Mouse (Mus musculus) B cell, adult 2 months (primary cell): ENCODE results near the gene Nxpe4.

Source experiments
- DNase-seq, 2 experiments: peaks; one replicate each; pipeline ENCODE4 v3.0.0; 2022

Nxpe4 gene

GRCm38 (mm10) chr9:48338783-48339455 lies 177.1 kb downstream of the Nxpe4 start:
- no peak for DNase-seq

- no peak for DNase-seq
Observed at GRCm38 (mm10) chr9:48339563-48339962, 177.7 kb downstream of the Nxpe4 start.

DNA sequence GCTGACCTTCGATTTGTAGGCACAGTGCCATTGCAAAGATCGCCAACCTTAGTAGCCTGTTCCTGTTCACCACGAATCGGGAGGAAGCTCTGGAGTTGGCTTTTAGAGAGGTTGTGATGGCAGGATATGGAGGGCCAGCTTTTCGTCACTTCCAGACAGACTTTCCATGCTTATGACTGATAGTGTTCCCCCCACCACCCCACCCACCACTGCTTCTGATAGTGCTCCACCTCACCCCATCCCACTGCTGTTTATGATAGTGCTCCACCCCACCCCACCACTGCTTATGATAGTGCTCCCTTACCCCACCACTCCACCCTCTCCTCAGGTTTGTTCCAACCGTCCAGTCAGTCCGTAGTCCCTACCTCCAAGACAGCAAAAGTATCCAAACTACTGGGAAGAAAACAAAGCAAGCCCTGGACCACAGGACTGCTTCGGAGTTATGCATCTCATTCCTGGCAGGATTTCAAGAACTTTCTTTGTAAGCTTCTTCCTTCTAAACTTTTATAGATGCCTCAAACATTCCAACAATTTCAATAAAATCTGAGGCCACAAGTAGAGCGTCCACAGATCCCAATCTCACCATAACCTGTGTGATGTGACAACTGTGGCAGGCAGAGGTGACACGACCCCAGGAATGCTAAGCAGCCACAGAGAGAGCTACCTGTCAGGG lies 179.0 kb downstream of the Nxpe4 start:
- no peak for DNase-seq

DNA sequence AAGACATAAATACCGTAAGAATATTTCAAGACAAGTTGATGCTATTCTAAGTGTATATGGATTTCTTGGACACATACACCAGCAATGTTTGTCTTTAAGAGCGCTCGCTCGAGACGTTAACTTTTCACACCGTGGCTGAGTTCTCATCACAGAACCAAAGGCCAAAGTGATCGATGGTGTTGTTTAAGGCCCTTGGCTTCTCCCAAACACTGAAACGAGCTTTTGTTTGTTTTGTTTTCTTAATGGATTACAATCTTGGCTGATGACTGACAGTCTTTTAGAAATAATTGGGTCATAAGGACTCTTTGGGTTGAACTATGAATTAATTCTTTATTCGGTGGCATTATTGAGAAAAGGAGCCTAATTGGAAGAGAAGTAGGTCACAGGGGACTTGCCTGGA lies 183.6 kb downstream of the Nxpe4 start:
- DNase-seq = no peak

DNA sequence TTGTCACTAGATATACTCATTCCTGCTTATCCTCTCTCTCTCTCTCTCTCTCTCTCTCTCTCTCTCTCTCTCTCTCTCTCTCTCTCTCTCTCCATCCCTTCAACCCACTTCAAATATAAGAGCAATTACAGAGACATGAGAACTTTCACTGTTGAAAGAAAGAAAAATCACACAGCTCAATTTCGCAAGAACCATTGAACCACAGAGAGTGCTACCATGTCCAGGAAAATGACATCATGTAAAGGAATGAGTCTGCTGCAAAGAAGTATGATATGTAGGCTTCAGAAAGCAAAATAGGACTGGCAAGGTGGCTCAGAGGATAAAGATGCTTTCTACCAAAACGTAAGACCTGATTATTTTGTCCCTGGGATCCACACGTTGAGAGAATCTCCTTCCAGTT lies 184.0 kb downstream of the Nxpe4 start:
- no peak for DNase-seq

- no peak for DNase-seq
Observed at GRCm38 (mm10) chr9:48353148-48353698, 191.4 kb downstream of the Nxpe4 start, which contains the start of gene Nxpe2. Gene Nxpe2 (minus strand): TSS chr9:48353454.

DNA sequence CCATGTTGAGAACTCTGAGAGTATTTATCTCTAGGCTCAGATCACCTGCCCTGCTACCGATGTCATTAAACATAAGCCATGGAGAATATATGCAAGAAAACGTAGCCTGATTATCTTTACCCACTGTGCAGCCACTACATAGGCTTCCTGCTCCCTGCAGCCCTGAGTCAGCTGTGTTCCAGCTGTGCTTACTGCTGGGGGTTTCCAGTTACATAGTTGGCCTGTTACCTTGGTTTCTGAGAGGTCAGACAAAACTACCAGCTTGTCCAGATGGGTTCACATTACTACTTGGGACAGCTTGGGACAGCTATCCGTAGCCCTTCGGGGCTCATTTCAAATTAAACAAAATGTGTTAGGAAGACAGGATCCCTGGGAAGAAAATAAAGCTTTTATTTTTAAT lies 192.3 kb downstream of the Nxpe4 start:
- DNase-seq = no peak

DNA sequence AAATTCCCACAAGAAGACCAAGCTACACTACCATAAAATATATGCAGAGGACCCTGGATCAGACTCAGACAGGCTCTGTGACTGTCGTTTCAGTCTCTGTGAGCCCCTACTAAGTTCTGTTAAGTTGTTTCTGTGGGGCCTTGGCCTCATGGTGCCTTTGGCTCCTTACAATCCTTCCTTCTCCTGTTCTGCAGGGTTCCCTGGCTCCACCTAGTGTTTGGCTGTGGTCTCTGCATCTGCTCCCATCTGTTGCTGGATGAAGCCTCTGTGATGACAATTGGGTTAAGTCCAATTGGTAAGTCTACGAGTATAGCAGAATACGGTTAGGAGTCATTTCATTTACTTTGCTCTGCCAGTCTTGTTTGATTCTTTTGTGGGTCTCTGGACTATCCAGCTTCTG lies 193.0 kb downstream of the Nxpe4 start:
- peak; percentile 63 to 69 for DNase-seq

DNA sequence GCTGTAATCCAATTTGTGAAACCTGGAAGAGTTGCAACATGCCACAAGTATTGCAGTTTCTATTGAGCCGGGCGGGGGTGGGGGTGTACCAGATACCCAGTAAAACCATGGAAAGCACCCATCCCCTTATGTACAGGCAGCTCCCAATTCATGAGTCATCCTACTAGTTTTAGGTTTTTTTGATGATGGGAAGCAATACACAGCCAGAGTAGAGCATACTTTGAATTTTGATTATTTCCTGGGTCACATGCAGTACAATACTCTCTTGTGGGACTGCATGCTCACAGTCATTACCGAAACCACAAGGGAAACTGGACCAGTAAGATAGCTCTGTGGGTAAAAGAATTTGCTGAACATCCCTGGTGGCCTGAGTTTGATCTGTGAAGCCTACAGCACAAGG lies 195.3 kb downstream of the Nxpe4 start:
- DNase-seq = no peak

DNA sequence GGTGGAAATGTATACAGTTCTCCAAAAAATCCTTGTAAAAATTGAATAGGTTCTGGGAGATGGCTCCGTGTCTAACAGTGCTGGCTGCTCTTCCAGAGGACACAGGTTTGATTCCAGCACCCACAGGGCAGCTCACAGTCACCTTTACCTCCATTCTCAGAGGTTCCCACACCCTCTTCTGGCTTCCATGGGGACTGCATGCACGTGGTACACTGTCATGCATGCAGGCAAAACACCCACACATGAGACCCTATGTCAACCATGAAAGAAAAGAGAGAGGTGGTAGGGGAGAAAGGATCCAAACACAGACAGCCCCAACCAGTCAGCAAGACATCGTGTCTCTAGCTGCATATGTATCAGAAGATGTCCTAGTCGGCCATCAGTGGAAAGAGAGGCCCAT lies 199.0 kb downstream of the Nxpe4 start:
- peak; percentile 13 to 19 for DNase-seq

- no peak for DNase-seq
Observed at GRCm38 (mm10) chr9:48361815-48362631, 200.2 kb downstream of the Nxpe4 start.

DNA sequence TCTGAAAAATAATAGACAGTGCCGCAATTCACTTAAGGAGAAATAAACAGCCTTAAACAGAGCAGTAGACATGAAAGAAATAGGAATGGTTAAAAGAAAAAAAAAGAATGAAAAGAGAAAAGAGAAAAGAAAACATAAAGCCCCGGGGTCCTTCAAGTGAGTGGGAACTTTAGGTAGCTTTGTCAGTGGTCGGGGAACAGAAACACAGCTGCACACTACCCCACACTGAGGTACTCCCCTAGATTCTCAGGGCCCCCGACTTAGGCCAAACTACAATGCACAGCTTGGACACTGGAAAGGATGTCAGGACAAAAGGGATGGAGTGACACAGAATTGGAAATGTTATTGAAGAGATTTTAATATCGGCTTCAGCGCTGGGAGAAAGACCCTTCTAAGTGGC lies 200.9 kb downstream of the Nxpe4 start:
- DNase-seq = no peak

DNA sequence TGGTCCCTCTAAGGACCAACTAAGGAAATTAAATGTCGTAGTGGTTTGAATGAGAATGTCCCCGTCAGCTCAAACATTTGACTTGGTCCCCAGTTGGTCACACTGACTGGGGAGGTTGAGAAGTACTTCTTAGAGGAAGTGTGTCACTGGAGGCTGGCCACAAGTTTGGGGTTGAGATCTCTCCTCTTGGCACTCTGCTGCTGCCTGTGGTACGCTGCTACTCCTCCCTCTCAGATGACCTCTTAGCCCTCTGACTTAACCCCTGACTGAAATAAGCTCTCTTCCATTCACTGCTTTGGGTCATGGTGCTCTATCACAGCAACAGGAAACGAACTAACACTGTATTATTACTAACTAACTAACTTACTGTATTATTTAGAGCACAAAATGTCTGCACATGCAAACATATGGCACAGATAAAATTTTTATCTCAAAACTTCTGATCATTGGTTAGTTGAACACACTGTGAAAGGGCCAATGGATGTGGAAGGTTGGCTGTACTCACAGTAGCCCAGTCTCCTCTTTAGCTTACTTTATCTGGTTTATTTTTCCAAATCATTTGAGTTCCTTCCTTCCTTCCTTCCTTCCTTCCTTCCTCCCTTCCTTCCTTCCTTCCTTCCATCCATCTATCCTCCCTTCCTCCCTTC lies 211.5 kb downstream of the Nxpe4 start:
- no peak for DNase-seq

DNA sequence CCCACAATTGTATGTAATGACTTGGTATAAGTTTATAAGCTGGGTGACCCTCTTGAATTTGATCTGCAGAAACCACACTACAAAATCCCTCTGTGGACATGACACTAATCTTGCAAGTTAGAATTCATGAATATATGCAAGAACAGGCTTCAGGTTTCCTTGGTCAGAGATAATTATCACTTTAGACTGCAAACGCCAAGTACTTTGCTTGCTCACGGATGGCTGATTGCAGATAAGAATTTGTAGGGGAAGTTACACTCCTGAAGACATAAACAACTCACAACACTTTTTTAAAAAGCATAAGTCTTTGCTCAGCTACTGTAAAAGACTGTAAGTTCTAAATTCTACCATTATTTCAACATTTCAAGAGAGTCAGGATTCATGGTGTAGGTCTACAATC lies 212.5 kb downstream of the Nxpe4 start:
- DNase-seq = no peak

DNA sequence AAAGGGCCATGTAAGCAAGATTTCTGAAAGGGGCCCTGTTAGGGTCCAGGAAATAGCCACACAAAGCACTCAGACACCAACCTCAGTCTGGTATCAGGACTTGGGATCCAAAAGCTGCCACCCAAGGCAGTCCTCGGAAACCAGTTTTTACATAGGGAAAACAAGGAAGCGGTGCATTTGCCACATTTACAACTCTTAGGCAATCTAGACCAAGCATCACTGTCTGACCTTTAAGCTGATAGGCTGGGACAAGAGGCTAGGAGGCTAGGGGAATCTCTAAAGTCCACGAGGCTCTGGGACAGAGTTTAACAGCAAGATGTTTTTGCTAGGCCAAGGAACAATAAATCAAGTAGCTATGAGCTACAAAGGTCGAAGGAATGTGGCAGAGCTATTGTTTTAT lies 226.6 kb downstream of the Nxpe4 start:
- DNase-seq = no peak

DNA sequence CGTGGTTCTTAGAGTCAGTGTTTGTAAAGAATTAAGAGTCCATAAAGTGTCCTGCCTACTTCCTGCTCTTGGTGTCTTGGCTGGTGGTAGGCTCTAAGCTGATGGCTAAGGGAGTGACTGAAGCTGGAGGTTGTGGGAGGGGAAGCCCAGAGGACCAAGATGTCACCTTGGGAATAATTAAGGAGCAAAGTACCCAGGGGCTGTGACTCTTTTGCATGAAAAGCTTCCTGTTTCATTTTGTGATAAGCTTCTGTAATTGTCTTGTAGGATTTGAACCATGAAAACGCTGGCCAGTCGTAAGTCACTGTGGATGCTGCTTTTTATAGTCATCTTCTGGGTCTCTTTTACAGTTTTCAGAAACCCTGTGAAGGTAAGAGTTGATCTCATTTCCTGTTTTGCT lies 228.2 kb downstream of the Nxpe4 start:
- DNase-seq = peak; percentile 26 to 32

DNA sequence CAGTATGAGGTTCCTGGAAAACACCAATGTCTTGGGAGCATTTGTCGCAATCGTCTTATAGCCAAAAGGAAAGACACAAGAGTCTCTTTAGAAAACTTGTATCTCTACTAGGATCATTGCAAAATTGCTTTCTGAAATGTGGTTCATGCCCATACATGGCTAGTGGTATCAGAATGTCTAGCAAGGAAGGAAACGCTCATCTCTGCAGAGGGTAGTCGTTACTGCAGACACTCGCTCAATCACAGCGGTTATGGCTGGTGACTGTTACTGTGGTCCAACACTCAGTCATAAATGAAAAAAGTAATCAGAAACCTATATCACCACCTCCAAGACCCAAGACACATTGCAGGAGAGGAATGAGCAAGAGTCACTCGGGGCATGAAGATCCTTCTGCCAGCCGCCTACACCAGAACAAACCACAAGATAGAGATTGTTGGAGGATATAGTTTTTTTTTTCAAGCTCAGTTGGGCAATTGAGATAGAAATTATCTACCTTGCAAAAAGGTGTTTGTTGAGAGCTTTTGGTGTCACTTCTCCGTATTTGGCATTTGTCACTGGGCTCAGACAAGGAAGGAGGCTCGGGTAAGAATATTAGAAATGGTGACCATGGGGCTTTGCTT lies 241.9 kb downstream of the Nxpe4 start:
- DNase-seq = no peak

- no peak for DNase-seq
Observed at GRCm38 (mm10) chr9:48404687-48405086, 242.9 kb downstream of the Nxpe4 start.

- DNase-seq = no peak
Observed at GRCm38 (mm10) chr9:48407549-48408327, 245.9 kb downstream of the Nxpe4 start.

- no peak for DNase-seq
Observed at GRCm38 (mm10) chr9:48410217-48411035, 248.6 kb downstream of the Nxpe4 start.

DNA sequence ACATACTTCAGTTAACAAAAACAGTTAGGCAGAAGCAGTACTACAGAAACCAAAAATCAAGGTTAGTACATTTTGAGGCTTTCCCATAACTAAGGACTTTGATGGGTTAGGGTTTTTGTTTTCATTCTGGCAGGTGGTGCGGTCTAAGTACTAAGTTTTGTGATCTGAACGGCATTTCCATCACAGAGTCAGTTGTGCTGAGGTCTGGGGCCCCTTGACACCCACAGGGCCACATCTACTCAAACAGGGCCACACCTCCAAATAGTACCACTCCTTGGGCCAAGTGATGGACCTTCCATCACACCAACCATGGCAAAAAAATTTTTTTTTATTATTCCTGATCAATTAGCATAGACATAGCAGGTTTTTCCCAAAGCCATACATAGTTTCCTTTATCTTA lies 251.8 kb downstream of the Nxpe4 start:
- peak in 1 of 2 experiments; percentile 39 for DNase-seq
